Mouse (Mus musculus): Measurements from ENCODE around the gene Col5a2. TPM values are rescaled to one million over a fixed set of nuclear protein-coding genes. Genes with fewer than 3 reads are reported as not detected.

Gene Col5a2
- not detected for polyA plus RNA-seq (2017; shearing (Covaris generic))

GRCm38 (mm10) chr1:45502865-45503332 lies at the start of gene Col5a2:
Gene Col5a2, minus strand, starts transcription at chr1:45503282.

Other genes with a start within 250 kb of the Col5a2 start
- not detected for gene Col3a1, start 191.7 kb downstream of the Col5a2 start, polyA plus RNA-seq (2017; shearing (Covaris generic))